Mouse (Mus musculus) cortical plate, adult 2 months (tissue): ENCODE results near the gene Bhlha15.

ENCODE experiments used
- CTCF ChIP-seq: fragments of 200-500 bp; IDR thresholded peaks from 2 replicates; pipeline ENCODE4 v1.5.1; 2011; ENCODE audit warnings: mild to moderate bottlenecking, control low read depth, low read length; ENCODE audit not compliant: insufficient read depth; ENCODE audit errors: extremely low read depth
- POLR2A ChIP-seq: fragments of 200-500 bp; IDR thresholded peaks from 2 replicates; pipeline ENCODE4 v1.6.1; 2011; ENCODE audit warnings: mild to moderate bottlenecking, low read length, control low read depth; ENCODE audit not compliant: insufficient read depth; ENCODE audit errors: extremely low read depth

DNA sequence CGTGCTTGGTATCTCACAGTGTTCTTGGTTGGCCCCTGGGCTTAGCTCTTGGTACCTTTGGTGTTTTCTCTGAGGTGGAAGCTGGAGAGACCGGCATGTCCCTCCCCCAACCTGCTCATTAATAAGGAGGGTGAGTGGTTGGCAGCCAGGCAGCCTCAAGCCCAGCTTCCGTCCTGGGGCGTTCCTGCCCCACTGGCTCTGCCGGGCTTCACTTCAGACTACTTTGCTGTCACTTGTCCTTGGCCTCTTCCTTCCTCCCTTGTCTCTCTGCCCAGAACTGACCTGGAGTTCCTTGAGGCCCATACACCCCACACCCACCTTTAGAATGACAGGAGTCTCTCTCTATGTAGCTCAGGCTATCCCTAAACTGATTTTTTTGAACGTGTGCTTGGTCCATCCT is 2.6 kb downstream of the Bhlha15 start:
- TF ChIP-seq CTCF (no peak), POLR2A (no peak)
